Comparison of ENCODE assay signal across 20 mouse cellular contexts in genomic region chr11:77150806-77151205, GRCm38 (mm10). TPM values are rescaled to one million over a fixed set of nuclear protein-coding genes. Genes with fewer than 3 reads are reported as not detected.
DNase-seq lines count a peak whose midpoint lies in the region; TF ChIP-seq lines count a peak whose summit lies in the region.
"Had no signal": no experiment of that assay in that cellular context is flagged by ENCODE, and none has a peak within 500 bp of the region (broad histone marks: within the 10 kb centered on the region; RNA-seq: fewer than 3 reads in every experiment).

No protein-coding gene starts in this region.

- H3K36me3 ChIP-seq in E14TG2a.4 (ENCODE audit: insufficient read depth, low read length): no peaks in the 10 kb centered on the region
- H3K36me3 ChIP-seq: embryonic facial prominence, embryonic 13.5 days; embryonic facial prominence, embryonic 15.5 days; forebrain, embryonic 10.5 days; forebrain, embryonic 12.5 days had no signal

- DNase-seq in cerebellum, postnatal 10 days: peak; percentile 55 to 67
- DNase-seq in cerebellum, adult 11-12 months: no peak
- peak; percentile 34 for DNase-seq in left cerebral cortex, postnatal 4 days
- DNase-seq in left cerebral cortex, postnatal 36 days (ENCODE audit: low spot score in 2 of 2): no peak
- DNase-seq: adrenal gland, adult 2 months; adrenal gland, postnatal 10 days; adrenal gland, postnatal 25 days; B cell, adult 2 months; cerebellum, adult 11 months; cerebellum, adult 2 months; cerebellum, adult 9-10 months; cerebellum, postnatal 36 days; embryo, embryonic 11 days had no signal

- intact Hi-C loops in left cerebral cortex, postnatal 4 days (cut with DNase I): no loop called here
- intact Hi-C loops in left cerebral cortex, postnatal 36 days (cut with DNase I): no loop called here

- no peak for TF ChIP-seq CTCF in E14TG2a.4 (conservative IDR thresholded peaks at IDR 0.05; ENCODE audit: low read length)

- peak overlapping the region; percentile 32; the same call in 1 of the 2 replicates for H3K4me3 ChIP-seq in E14TG2a.4 (replicated peaks; ENCODE audit: low read length)
- H3K4me3 ChIP-seq: embryonic facial prominence, embryonic 13.5 days; embryonic facial prominence, embryonic 15.5 days; erythroblast, embryonic 14.5 days; forebrain, embryonic 10.5 days; forebrain, embryonic 12.5 days had no signal

- no peaks in the 10 kb centered on the region for H3K9me3 ChIP-seq in E14TG2a.4 (ENCODE audit: low read length)
- H3K9me3 ChIP-seq: embryonic facial prominence, embryonic 13.5 days; embryonic facial prominence, embryonic 15.5 days had no signal

- peaks cover 9% of the 10 kb centered on the region for H3K4me1 ChIP-seq in E14TG2a.4 (replicated peaks; ENCODE audit: low read depth, low read length)
- H3K4me1 ChIP-seq: embryonic facial prominence, embryonic 13.5 days; embryonic facial prominence, embryonic 15.5 days; forebrain, embryonic 10.5 days; forebrain, embryonic 12.5 days had no signal

- H3K27me3 ChIP-seq in E14TG2a.4 (ENCODE audit: insufficient read depth, low read length): no peaks in the 10 kb centered on the region
- H3K27me3 ChIP-seq: CH12.LX; embryonic facial prominence, embryonic 13.5 days; embryonic facial prominence, embryonic 15.5 days; forebrain, embryonic 12.5 days had no signal

RNA-seq across cellular contexts. Expression of gene Efcab5, which starts 38.0 kb away (rescaled TPM):
- 1 to 10 TPM; 5.7 to 6.4 TPM for total RNA-seq in left cerebral cortex, postnatal 4 days (2021)
- total RNA-seq in left cerebral cortex, postnatal 36 days (2021): 1 to 10 TPM; 5.3 to 6.0 TPM

Comparison
In these comparisons a context has a peak if more than half of its experiments do, and no peak if none do; other contexts are left out.
1. DNase-seq: peak in cerebellum, postnatal 10 days (2 of 2) and left cerebral cortex, postnatal 4 days (single experiment); none in cerebellum, adult 11-12 months (single experiment) and left cerebral cortex, postnatal 36 days (0 of 2).